Mouse (Mus musculus): Measurements from ENCODE around the gene Trib3.

GRCm38 (mm10) chr2:152336856-152337255, 7.0 kb downstream of the Trib3 start:
- TF ChIP-seq CTCF (IDR thresholded peaks at IDR 0.05; ENCODE audit: borderline replicate concordance, insufficient read depth, low read depth, low read length) (no peak), POLR2A (IDR thresholded peaks at IDR 0.05; ENCODE audit: borderline replicate concordance, insufficient read depth, low read length) (no peak)
